Mouse (Mus musculus) embryo, embryonic 10.5 days (tissue): Measurements from ENCODE around the gene Trim65.
A peak's percentile ranks its signal among the peaks of the same experiment; 100 is the strongest.

Experiments
- DNase-seq: peaks from one replicate; pipeline ENCODE4 v3.0.0-alpha.2; 2015; ENCODE audit warnings: low spot score

Trim65 gene

DNA sequence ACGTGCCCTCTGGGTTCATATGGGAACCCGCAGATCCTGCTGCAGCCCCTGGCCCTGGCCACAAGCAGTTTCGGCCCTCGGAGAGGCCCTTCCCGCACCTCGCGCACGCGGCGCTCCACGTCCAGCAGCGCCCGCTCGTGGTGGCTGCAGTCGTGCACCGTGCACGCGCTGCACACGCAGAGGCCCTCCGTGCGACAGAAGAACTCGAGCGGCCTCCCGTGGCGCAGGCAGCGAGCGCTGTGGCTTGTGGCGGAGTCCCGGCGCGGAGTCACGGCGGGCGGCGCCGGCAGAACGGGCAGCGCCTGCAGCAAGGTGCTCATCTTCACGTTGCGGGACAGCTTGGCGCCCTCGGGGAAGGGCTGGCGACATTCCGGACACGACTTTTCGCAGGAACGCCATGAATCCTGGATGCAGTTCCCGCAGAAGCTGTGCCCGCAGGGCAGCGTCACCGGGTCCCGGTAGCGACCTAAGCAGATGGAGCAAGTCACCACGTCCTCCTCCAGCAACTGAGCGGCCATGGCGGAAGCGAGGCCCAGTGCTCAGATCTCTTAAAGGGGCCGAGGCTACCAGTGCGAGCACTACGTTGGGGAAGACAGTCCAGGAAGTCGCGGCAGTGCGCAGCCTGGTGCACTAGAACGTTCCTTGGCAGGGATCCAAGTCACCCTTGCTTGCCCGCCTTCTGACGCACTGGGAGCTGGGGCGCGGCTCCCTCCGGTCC lies at the start of gene Trim65:
Gene Trim65, minus strand, starts transcription at position 641 of the 718 bp plus-strand sequence.
- peak; percentile 88 for DNase-seq

DNA sequence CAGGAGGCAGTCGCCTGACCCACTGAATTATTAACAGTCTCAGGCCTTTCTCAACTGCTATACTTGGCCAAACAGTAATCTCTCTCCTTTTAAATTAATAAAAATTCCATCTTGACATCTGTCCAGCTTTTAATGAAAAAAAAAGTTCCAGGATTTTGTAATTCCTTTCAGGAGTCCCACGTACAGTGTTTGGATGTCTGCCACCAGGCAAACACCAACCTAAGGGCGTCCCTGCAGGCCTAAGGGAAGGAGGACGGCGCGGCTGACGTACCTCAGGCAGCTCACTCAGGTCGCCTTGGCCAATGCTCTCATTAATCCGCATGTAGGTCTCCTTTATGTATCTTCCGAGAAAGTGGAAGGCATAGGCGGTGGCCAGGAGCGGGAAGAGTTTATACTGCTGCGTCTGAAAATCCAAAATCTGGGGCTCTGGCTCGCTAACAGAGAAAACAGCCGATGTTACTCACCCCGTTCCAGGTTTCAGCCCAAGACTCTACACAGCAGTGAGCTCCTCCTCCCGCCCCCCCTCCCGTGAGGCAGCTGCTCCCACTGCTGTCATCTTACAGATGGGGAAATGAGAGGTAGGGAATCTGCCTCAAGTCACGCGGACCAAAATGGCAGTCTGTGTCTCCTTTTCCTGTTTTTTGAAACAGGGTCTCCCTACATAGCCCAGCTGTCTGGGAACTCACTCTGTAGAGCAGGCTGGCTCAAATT lies 47.6 kb upstream of the Trim65 start:
- no peak for DNase-seq

DNA sequence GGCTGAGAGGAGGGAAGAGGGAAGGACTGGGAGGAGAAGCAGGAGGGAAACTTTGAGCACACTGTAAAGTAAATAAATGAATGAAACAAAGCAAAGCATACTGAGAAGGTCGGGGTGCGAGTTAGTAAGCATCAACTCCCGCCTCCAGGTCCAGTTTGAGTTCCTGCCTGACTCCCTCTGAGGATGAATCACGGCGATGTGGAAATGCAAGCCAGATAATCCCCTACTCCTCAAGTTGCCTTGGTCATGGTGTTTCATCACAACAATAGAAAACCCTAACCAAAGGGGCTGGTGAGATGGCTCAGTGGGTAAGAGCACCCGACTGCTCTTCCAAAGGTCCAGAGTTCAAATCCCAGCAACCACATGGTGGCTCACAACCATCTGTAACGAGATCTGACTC lies 45.1 kb upstream of the Trim65 start:
- DNase-seq = no peak

DNA sequence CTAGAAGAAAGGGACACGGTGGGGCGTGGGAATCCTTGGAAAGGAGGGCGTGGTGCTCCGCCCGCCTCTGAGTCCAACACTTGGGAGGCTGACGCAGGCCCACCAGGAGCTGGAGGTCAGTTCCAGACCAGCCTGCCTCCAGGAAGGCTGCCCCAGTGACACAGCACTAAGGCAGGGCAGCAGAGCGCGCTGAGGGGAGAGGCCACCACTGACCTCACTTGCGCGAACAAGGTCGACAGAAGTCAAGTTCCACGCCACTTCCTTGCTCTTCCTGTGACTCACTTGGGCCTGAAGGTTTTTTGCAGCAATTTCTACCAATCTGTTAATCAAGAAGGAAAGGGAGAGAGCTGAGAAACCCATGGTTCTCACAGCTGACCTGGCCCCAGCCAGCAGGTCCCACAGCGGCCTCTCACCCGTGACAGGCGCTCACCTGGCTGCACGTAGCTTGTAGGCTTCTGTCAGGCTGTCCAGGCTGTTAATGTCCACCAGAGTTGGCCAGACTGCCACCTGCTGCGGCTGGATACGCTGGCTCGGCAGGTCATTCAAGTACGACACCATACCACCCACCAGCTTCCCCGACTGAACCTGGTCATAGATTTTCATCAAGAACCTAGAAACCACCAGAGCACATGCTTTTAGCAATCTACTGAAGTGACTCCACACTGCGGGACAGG lies 44.0 kb upstream of the Trim65 start:
- no peak for DNase-seq

DNA sequence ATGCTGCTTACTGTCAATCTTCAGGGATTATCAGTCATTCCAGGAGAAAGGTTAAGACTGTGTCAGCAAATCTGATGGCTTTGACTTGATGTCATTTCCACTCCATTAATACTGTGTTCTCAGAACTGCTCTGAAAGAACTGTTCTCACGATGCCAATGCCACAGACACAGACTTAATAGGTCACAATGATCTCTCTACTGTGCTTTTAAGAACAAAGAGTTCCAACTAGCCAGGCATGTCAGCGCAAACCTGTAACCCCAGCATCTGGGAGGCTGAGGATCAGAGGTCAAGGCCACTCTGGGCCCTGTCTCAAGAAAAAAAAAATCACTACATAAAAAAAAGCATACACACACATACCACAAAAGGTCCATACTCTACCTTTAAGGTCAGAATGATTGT lies 41.0 kb upstream of the Trim65 start:
- no peak for DNase-seq

DNA sequence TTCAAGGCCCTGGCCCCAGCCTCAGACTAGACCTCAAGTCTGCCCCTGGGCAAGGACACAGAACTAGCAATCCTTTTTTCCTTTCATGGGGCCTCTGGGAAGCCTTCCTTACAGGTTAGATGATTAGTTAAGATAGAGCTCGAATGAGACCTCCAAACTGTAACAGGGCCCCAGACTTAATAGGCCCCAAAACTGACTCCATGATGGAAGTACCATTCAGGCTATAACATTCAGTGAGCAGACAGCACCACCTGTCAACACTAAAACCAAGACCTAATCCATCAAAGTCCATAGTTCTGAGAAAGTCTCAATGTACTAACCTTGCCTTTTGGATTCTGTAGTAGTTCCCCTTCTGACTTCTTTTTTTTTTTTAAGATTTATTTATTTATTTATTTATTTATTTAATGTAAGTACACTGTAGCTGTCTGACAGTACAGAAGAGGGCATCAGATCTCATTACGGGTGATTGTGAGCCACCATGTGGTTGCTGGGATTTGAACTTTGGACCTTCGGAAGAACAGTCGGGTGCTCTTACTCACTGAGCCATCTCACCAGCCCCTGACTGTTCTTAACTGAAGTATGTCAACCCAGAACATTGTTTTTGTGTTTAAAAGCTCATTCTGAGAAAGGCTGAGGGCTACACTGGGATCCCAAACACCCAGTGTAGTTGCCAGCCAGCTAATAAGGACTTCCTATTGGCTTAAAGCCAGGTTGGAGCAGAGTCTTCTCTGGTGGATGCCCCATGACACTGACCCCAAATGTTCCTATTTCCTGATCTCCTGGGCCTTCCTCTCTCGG lies 39.3 kb upstream of the Trim65 start:
- DNase-seq = no peak

DNA sequence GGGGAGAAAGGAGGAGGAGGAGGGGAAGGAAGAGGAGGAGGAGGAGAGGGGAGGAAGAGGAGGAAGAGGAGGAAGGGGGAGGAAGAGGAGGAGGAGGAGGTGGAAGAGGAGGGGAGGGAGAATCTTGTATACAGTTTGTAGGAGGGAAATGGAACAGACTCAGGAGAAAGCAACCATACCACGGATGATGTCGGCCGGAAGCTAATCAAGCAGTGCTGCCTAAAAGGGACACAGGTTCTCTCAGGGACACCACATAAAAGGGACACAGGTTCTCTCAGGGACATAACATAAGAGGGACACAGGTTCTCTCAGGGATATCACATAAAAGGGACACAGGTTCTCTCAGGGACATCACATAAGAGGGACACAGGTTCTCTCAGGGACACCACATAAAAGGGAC lies 38.3 kb upstream of the Trim65 start:
- DNase-seq = no peak

DNA sequence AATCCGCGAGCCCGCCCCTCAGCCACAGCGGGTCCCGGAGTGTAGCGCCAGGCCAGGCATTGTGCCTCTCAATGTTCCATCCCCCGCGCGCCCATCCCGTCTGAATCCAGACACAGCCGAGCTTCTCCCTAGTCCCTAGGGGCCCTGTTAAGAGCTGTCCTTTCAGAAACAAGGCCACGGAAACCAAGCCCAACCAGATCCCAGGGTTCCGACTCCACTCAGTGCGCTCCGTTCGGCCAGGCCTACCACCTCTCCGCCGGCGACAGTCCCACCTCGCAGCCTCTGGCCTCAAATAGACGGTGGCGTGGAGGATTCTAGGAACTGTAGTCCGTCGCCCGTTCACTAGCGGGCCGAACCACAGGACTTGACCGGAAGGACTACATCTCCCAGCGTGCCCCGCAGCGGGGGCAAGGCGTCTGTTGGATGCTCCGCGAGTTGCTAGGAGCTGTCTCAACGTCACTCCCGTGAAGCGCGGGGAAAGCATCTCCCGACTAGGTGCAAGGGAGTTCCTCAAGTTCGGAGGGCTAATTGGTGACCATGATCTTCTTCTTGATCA lies 37.0 kb upstream of the Trim65 start, which contains the start of gene Fbf1:
Gene Fbf1, minus strand, starts transcription at position 283 of the 556 bp plus-strand sequence.
- peak; percentile 99 for DNase-seq

DNA sequence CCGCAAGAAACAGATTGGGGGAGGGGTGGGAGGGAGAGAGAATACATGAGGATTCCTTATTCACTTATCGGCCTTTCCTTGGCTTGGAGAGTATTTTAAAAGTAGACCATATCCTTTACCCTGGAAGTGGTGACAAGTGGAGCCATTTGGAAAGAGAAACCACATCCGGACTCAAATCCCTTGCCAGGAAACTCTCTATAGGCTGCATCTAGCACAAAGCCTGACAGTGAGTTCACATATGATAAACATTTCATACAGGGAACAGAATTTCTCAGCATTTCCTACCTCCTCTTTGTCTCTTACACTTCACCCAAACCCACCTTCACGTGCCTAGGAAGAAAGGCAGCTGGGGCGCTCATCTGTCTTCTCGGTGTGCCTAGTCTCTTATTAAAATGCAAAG lies 36.3 kb upstream of the Trim65 start:
- DNase-seq = peak; percentile 53

DNA sequence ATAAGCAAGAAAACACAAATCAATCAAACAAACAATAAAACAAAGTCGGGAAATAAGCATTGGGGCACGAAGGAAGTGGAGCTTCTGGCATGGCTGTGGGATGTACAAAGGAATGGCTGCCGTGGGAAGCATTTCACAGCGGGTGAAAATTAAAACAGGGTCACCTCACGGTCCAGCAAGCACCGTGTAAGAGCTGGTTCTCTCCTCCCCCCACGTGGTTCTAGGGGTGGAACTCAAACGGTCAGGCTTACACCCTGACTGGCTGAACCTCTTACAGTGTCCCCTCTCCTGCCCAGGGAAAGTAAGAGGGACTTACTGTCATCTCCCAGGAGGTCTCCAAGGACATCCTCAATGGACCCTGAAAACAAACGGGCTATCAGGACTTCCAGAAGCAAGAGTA lies 32.1 kb upstream of the Trim65 start:
- DNase-seq = peak; percentile 34

DNA sequence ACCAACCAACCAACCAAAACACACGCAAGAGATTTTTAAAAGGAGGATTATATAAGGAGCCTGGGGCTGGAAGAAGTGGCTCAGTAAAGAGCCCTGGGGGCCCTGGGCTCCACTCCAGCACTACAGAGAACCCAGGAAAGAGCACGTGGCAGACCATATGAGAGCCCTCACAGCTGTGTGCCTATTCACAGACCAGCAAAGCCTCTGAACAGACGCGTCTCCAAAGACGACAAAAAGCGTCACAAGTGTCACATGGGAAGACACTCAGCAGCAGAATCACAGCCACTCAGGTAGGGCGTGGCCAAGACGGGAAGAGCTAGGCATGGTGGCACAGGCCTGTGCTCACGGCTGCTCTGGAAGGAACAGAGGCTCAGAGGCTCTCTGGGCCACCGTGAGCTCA lies 31.2 kb upstream of the Trim65 start:
- DNase-seq = no peak

DNA sequence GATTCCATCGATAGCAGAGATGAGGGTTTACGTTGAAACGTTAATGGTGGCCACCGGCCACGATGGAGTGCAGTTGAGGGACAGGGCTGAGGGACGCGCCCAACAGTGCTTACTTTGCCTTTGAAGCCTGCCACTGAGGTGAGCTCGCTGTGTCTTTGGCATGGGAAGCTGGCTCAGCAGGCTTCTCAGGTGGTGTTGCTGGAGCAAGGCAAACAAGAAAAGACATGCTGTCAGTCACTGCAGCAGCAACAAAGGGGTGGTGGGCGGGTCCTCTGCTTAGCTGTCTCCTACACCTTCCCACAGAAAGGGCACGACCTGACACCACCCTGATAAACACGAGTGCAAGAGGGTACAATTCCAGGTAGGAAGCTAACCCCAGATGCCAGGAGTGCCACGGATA lies 30.4 kb upstream of the Trim65 start:
- no peak for DNase-seq

DNA sequence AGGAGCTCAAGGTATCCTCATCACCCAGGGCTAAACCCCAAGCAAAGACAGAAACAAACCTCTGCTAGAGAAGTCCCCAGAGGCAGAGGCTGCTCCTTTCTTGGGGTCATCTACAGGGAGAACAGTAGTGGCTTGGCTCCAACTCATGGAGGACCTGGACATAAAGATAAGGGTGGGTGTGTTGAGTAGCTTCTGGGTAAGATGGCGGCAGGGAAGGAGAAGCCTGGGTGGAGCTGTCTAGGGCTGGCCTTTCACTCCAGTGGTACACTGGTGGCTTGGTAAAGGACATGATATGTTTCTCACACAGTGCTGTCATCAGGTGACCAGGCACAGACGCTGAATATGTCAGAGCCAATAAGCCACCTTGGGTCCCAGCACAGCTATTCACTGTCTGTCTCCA lies 20.0 kb upstream of the Trim65 start:
- no peak for DNase-seq

DNA sequence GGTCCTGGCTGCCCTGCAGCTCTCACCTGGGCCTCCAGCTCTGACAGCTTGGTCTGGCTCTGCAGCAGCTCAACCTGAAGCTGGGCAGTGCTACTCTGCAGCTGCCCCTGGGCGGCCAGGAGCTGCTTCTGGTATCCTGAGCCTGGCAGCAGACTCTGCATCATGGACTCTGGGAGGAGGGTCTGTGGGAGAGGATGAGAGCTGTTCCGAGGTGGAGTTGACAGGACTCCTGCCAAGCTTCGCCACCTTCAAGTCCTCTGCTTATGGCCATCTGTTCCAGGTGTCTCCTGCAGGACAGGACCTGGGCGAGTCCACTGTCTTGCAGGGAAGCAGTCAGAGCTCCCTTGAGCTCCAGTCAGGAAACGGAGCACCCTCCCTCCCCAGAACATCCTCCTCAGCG lies 18.4 kb upstream of the Trim65 start:
- DNase-seq = no peak

DNA sequence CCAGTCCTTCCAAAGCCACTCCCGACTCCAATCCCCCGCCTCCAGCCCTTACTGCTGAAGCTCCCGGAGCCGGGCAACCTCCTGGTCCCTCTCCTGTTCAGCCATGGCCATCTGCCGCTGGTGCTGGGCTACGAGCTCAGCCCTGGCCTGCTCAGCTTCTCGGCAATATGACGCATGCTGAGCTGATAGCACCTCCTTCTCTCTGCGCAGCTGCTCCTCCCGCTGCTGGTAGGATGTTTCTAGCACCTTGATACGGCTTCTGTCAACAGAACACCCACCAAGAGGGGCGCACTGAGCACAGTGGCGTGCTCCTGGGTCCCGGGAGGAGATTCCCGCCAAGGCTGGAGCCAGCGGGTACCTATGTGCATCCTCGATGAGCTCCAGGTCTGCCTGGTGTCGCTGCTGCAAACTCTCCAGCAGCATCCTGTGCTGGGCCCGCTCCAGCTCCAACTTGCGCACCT lies 17.9 kb upstream of the Trim65 start:
- DNase-seq = no peak

DNA sequence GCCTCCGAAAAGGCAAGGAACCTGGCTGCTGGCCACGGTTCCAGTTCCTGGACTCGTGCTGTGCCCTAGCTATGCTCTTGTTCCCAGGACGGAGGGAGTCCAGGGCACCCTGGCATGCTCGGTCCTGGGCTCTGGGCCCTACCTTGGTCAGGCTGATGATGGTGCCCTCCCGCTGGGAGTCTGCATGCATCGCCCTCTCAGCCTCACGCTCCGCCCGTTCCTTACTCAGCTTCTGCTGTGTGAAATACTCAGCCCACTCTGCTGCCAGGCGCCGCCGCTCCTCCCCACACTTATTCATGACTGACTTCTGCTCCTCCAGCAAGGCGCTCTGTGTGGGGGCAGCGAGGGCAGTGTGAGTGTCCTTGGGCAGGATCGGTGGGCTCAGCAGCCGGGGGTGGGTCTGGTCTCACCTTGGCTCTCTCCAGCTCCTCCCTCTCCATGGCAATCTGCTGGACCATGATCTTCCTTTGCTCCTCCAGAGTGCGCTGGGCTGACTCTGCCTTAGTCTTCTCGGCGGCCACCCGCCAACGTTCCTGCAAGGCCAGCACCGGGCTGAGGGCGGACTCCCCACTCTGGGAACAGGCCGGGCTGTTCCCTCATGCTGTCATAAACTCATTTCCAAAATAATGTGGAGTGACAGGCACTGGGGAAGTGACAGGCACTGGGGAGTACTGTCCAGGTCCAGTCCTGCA lies 15.5 kb upstream of the Trim65 start:
- no peak for DNase-seq

DNA sequence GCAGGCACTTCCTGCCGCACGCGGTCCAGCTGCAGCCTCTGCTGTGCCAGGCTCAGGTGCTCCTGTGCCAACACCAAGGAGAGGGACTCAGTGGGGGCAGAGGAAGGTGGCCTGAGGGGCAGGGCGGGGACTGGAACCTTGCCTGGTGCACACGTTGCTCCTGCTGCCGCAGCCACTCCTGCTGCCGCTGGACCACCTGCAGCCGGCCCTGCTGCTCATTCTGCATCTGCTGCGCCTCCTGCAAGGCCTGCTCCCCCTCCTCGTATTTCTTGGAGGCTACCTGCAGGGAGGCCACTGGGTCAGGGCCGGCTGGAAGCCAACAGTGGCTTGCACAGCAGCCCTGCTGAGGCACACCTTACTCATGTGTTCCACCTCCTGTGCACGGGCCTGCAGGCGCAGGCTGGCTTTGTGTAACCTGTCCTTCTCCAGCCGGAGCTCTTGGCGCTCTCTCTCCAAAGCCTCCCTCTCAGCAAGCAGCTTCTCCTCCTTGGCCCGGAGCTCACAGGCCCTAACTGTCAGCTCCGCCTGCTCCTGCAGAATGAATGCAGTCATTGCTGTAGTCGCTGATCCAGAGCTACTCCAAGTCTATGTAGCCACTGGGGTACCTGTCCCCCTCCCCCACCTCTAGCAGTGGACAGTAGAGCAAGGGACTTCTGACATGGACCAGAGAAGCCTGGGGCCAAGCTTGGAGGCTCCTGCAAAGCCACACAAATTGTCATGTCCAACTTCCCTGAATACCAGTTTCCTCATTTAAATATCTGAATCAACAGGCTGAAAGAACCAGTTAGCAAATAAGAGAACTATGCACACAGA lies 14.8 kb upstream of the Trim65 start:
- no peak for DNase-seq

DNA sequence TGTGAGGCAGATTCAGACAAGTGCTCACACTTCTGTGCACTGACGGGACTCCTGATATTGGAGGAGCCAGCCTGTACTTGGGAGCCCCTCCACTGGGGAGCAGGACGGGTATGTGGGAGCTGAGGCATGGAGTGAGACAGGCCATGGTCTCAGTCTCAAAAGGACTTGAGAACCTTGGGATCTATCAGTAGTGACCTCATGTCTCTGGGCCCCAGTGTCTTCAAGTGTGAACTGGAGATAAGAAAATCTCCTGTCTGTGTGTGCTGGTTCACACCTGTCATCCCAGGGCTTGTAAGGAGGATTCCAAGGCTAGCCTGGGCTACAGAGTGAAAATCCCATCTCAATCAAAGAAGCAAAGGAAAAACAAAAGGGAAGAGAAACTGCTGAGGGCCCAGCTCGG lies 12.5 kb upstream of the Trim65 start:
- no peak for DNase-seq

DNA sequence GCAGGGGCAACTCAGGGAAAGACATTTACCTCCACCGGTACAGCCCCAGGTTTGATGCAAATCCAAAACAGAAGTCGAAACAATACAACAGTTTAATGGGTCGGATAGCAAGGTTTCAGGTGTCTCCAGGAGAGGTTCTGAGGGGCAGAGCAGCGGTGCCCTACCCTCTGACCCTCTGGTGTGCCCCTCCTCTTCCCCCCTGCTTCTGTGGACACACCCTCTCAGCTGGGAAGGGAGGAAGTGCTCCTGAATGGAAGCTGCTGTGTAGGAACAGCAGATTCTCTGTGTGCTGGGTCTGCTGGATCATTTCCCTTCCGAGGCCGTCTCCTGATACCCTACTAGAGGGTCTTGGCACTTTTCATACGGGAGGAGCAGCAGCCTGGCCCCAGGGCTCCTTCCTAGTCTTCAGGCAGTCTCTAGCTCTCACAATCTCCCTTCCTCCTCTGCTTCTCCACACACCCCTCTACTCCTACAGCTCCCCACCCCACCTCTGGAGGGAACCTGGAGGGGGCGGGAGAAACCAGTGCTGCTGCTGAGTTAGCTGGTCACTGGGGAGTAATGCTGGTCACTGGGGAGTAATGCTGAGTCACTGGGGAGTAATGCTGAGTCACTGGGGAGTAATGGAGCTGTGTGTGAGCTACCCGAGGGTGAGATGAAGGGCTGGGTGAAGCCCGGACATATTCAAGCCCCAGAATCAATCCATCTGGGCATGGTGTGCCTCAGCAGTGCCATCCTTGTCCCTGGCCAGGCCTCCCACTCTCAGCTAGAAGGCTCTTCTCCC lies 11.5 kb upstream of the Trim65 start:
- no peak for DNase-seq
